Mouse (Mus musculus) lung, postnatal 0 days (tissue): Measurements from ENCODE around the gene Nexn.

Experiments
- CTCF ChIP-seq: IDR thresholded peaks from 2 replicates; pipeline ENCODE4 v1.5.1; 2016; ENCODE audit warnings: antibody characterized with exemption, mild to moderate bottlenecking
- EP300 ChIP-seq: IDR thresholded peaks from 2 replicates; pipeline ENCODE4 v1.6.1; 2016; ENCODE audit warnings: antibody characterized with exemption, mild to moderate bottlenecking, control low read depth

GRCm38 (mm10) chr3:152190679-152191477 is 75.3 kb downstream of the Nexn start:
- TF ChIP-seq CTCF = no peak
- no peak for TF ChIP-seq EP300
